Mouse (Mus musculus) spleen, postnatal 36 days (tissue): Measurements from ENCODE around the gene Eomes.

Experiments
- DNase-seq, 2 experiments: peaks; one replicate each; pipeline ENCODE4 v3.0.0; 2022; ENCODE audit warnings: low spot score in 2 of 2, mixed read lengths in 1 of 2

Eomes gene

DNA sequence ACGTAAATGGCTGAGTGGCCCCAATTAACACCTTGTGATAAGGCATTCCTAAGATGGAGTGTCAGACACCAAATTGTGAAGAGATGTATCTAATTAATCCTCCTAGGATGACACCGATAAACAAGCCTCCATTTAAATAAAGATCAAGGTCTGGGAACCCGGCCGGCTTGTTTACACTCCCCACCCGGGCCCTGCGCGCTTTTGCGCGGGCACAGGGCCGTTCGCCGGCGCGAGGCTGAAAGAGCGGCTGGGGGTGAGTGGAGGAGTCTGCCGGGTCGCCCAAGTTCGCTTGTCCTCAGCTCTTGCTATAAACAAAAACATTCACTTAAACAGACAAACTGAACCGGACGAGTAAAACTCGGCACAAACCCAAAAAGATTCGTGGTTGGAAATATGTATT, 9.6 kb downstream of the Eomes start:
- no peak for DNase-seq

DNA sequence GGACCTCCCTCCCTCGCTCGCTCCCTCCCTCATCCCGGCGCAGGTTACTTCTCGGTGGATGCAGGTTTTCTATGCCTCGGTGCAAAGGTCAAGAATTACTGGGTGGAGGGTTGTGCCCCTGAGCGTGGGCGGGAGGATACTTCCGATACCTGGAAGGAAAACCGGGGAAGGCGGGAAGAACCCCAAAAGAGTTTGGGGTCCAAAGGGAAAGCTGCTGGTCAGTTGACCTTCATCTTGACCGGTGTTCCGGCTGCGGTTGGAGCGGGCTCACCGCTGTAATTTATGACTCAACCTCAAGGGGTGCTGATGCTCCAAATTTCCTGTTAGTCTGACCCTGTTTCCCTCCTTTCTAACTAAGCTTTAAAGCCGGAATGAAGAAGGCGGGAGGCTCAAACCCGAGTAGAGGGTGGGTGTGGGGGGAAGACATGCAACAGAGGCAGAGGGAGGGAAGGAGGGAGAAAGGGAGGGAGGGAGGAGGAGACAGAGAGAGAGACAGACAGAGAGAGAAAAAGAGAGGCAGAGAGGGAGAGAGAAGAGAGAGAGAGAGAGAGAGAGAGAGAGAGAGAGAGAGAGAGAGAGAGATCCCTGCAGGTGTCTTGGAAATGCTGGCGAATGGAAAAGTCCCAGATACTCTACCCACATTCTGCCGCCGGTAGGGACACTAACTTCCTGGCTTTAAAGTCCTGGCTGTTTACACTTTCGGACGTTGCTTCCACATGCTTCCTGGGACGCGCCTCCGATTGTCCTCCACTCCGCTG, 10.3 kb downstream of the Eomes start:
- DNase-seq = peak in 1 of 2 experiments; percentile 24

DNA sequence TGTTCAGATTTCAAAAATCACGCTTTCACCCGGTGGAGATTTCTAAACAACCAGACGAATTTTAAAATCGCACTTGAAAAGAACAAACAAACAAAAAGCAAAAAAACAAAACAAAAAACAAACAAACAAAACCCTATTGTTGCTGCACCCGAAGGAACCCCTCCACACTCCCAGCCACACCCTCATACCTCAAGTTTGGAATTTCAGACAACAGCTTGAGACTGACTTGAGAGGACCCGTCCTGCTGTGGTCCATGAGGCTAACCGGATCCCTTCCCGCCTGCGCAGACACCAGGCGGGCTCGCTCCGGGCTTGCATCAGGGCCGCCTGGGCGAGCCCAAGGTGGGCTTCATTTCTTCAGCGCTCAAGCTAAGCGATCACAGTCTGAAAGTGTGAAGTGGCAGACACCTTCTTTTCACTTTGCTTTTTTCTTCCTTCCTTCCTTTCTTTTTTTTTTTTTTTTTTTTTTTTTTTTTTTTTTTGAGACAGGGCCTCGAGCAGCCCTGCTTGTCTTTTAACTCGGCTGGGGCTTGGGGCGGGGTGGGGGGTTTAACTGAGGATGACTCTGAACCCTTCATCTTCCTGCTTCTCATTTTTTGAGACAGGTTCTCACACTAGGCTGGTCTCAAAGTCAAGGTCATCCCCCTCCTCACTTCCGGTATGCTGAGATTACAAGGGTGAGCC, 11.0 kb downstream of the Eomes start:
- DNase-seq = no peak

DNA sequence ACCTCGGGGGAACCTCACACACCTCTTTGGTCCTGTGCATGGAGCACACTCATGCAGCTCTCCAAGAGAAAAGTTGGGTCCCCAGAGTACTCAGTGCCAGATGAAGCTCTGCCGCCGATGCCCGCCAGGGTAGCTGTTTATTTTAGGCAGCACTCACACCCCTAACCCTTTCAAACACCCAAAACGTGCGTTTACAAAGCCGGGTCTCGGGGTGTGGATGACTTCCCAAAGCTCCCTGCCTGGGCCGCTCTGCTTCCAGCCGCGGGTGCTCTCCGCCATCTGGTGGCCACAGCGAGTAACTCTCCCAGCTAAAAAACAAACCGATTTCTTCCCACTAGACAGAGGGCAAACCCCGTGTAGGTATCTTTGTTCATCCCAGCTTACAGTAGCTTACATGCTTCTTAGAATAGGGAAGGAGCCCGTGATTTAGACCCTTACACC, 11.6 kb downstream of the Eomes start:
- DNase-seq = peak; percentile 48 to 53

DNA sequence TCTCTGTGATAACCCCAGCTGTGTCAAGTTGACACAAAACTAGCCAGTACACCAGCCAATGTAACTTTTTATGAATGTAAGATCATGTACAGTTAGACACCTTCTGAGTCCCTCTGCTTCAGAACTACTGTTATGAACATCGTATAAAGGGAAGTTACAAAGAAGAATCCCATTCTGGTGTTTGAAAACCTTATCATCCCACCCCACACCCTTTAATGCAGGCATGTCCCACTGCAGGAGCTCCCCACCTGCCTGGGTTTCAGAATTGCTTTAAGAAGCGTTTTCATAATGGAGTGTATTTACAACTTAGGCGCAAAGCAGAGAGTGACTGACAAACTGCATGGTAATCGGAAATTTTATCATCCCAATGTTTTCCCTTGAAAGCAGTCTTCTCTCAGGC, 13.2 kb downstream of the Eomes start:
- DNase-seq = no peak

DNA sequence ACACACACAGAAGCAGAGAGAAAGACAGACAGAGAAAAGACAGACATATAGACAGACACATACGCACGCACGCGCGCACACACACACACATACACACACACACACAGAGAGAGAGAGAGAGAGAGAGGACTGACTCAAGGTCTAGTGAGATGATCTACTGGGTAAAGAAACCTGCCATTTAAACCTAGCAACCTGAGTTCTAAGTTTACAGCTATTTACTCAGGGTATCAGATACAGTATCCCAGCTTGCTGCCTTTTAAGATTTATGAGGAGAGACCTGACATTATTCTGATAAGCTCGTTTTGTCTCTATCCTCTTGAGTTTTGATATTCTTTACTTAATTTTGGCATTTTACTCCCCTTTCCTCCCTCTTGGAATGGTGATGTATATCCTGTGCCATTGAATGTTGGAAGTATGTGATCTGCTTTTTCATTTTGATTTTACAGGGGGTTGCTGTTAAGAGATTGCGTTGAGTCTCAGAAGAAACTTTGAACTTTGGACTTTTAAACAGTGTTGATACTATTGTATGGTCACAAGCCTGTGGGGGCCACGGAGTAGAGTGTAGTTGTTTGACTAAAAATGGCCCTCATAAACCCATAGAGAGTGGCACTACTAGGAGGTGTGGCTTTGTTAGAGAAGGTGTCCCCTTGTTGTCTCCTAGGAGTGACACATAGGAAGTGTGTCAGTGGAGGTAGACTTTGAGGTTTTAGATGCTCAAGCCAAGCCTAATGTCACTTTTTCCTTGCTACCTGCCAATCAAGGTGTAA, 15.1 kb downstream of the Eomes start:
- no peak for DNase-seq

DNA sequence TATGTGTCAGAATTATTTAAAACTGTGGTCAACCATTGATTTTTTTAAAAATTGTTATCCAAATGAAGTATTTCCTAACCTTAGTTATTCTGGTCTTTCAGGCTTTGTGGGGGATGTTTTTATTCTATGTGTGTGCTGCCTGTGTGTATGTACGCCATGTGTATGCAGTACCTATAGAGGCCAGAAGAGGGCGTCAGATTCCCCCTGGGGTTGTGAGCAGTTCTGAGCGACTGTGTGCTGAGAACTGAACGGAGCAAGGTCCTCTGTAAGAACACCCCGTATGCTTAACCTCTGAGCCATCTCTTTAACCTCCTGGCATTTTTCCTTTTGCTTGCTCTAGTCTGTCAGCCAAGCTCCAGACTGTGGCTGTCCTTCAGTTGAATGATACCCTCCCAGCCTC, 16.1 kb downstream of the Eomes start:
- no peak for DNase-seq

DNA sequence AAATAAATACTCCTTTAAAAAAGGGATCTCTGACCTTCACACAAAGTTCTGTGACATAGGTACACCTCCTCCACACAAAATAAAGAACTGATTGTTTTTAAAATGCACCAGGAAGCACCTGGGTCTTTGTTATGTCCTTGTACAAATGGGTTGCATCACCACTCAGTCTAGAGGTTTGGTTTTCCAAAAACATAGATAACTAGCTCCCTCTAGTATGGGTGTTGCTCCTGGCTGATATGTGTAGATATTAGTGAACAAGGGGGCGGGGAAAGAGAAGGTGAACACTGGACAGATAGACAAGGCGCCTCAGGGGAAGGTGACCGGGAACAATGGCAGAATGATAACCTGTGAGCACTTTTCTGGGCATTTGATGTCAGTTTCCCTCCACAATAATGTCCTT, 17.9 kb downstream of the Eomes start:
- DNase-seq = no peak

DNA sequence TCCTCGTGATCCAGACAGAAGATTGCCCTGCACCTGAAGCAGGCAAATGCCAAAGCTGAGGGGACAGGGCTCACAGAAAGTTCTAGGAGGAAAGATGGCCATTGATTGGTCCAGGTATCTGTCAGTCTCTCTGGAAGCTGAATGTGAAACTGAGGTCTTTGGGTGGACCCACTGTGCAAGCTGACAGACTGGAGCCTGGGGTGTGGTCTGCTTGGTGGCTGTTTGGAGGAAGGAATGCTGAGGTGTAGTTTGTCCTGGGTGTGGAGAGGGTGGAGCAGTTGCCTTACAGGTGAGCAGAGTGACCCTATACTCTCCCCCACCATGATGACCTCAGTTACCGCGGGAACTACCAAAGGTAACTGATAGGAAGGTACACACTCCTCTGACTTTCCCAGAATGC, 18.9 kb downstream of the Eomes start:
- no peak for DNase-seq

DNA sequence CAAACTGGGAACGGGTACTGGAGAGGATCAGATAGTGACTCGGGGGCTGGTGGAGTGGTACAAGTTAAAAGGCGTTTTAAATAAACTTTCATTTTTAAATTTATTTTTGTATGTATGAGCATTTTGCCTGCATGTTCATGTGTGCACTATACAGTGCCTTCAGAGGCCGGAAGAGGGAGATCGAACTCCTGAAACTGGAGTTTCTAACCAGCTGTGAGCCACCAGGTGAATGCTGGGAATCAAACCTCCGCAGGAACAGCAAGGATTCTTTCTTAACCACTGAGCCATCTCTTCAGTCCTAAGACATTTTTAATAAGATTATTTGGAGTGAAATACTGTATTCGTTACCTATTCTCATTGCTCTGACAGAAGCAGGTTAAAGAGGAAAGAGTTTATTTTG, 20.0 kb downstream of the Eomes start:
- no peak for DNase-seq

DNA sequence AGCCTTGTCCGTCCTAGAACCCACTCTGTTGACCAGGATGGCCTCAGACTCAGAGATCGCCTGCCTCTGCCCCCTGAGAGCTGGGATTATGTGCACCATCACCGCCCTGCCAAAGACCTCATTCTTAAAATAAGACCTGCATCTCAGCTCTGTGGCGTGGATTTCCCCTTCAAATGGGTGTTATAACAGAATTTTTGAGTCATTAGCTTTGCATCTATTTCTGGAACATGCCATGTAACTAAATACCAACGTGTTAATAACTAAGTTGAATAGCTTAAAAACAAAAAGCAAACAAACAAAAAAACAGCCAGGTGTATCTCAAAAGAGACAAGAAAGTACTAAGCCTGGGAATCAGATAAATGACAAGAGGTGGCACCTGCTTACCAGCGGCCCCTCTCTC, 23.0 kb downstream of the Eomes start:
- DNase-seq = no peak

DNA sequence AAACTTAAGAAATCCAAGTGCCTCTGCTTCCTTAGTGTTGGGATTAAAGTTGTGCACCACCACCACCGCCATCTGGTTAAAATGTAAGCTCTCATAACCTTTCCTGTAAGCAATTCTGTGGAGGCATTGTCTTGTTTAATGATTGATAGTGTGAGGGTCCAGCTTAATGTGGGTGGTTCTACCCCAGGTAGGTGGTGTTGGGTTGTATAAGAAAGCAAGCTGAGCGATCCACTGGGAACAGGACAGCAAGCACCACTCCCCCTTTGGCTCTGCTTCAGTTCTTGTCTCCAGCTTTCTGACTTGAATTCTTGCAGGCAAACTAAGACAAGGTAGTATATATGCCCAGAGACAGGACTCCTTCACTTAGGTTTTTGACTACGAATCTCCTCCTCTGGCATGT, 26.6 kb downstream of the Eomes start:
- DNase-seq = no peak

DNA sequence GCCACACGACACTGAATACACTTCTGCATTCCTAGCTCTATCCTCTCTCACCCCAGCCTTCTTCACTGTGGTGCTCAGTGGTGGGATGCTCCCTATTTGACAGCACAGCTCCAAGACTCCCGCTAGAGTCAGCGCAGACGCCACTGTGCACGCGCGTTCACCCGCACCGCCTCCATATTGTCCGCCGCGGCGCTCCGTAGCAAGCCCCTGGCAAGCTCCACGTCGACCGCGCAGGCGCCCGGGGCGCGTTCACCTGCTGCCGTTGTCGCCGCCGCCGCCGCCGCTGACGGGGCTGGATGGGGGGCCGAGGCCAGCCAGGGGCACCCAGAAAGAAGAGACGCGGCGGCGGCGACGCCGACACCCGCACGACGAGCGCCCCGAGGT, 28.0 kb downstream of the Eomes start, which contains the start of gene Golga4:
Gene Golga4, plus strand, starts transcription at position 248 of the 384 bp plus-strand sequence.
- DNase-seq = peak; percentile 84 to 85

DNA sequence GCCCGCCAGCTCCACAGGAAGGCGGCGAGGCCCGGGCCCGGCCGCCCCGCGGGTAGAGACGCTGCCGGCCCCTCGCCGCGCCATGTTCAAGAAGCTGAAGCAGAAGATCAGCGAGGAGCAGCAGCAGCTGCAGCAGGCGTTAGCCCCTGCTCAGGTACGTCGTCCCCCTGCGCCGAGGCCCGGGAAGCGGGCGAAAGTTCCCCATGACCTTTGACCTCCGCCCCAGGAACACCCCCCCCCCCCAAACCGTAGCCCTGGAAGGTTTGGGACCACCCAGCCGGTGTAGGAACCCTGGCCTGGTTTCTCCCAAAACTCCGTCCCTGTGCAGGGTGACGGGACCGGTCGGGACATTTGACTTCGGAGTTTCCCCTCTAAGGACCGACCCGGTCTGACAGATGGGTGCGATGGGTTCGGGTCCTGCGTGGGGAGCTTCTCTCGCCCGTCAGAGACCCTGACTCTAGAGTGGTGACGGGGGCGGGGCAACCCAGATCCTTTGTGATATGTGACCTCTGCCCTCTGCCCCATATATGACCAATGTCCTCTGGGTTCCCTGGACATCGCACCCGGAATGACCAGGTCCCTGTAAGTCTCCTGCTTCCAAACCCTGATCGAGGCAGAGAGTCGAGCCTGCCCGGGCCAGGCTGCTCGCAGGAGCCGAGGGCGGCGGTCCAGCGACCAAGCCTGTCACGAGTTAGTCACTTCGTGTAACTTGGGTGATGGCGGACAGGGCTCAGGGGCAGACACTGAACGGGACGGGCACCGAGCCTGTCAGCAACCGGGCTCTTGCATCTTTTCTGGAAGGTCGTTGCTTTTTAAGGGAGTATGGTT, 28.6 kb downstream of the Eomes start:
- peak in 1 of 2 experiments; percentile 21 for DNase-seq

DNA sequence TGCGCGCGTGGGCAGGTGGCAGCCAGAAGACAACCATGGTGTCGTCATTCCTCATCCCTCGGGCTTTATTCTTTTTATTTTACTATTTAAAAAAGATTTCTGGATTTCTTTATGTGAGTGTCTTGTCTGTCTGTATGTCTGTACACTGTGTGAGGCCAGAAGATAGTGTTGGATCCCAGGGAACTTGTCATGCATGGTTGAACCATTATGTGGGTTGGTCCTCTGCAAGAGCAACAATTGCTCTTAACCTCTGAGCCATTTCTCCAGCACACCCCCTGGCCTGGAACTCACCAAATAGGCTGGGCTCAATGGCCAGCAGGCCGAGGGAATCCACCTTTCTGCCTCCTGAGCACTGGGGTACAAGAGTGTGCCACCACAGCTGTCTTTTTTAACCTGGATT, 29.5 kb downstream of the Eomes start:
- no peak for DNase-seq

DNA sequence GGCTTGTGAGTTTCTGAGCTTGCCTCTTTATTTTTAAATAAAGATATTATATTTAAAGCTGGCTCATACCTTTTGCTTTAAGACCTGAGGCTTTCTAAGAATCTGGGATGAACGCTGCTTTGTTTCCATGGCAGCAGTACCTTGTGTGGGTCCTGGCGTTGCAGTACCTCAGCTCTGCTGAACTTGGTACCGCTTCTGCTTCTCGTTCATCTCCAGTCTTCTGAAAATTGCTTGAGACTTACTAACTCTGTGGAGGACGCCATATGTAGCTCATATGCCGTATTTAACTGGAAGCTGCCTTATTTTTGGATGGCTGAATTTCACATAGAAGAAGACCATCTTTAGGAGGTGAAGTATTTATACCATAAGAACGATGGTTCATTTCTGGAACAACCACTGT, 30.6 kb downstream of the Eomes start:
- DNase-seq = no peak

DNA sequence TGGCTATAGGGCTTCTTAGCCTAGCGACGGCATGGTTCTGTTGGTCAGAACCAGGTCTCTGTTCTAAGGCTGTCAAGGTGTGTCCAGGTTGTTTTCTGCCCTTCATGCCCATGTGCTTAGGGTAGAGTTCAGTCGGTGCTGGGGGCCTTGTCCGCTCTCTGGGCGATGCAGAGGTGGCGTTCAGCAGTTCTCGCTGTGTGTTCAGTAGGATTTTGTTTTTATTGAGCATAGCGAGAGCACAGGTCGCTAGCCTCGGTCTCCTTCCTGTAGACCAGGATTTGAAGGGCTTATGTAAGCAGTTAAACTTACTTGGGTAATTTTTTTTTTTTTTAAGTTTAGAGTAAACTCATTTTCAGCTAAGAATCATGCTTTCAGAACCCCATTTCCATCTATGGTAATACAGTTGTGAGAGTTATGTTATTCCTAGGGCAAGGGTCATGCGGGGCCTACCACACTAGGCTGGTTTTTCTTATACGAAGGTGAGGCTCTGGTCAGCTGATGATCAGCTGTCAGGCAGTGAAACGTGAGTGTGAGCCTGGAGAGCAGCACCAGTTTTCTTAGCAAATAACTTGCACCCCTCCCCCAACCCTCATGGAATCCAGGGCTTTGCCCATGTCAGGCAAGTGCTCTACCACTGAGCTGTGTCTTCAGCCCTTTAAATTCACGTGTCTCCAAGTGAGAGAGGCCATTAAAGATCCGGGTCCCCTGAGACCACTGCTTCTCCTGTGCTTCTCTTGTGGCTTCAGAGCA, 33.1 kb downstream of the Eomes start:
- no peak for DNase-seq

DNA sequence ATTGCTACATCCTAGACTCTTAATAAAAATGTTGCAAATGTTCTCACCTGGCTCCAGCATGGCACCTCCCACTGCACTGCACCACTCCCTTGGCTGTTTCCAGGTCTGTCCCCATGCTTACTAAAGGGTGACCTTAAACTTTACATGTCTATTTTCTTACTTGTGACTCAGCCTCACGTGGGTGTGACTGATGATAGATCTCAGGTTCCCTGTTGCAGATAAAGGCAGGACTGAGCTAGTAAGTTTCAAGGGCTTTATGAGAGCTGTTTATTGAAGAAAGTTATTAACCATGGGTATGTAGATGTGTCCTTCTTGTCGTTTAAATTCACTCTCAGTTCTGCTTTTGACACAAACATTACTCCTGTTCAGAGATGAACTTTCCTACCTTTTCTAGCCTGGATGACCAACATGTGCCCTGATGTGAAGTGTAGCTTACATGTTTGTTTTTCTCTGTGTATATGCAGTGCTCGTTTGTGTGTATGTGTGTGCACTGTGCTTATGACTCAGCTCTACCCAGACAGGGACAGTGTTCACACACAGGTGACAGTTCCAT, 34.7 kb downstream of the Eomes start:
- no peak for DNase-seq

DNA sequence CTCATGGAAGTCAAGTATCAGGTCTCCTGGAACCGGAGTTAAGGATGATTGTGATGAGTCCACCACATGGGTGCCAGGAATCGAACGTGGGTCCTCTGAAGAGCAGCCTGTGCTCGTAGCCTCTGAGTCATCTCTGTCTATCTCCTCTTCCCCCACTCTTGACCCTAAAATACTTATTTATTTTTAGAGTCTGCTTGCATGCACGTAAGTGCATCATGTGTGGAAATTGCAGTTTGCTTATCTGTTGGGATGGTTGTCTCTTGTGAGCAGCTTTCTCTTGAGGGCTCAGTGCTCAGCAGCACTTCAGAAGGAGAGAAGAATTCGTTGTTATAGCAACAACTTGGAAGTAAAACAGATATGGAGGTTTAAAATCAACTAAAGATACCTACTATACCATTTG, 37.5 kb downstream of the Eomes start:
- DNase-seq = no peak

DNA sequence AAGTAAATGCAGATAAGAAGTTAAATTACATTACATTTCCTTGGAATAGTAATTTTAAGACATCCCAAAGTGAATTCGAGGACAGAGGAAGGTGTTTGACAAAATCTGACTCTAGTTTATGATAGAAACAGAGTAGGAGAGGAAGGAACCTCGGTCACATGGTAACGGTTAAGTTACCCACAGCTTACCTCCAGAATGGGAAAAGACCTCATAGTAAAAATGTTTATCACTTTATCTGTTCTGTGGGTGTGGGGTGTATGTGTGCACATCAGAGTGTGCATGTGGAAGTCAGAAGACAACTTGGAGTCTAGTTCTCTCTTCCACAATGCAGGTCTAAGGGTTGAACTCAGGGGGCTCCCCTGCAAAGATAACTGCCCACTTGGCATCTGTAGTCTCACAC, 38.1 kb downstream of the Eomes start:
- no peak for DNase-seq

DNA sequence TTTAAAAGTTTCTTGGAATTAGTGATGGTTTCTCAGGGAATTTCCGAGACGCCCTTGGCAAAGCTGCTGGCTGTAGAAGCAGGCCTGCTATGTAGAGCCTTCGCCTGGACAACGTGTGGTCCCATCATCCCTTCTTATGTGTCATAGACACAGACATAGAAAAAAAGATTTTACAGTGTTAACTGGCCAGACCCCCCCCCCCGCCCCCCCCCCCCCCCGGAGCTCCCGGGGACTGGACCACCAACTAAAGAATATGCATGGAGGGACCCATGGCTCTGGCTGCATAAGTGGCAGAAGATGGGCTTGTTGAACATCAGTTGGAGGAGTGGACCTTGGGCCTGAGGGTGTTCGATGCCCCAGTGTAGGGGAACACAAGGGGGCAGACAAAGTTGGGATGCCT, 39.6 kb downstream of the Eomes start:
- no peak for DNase-seq
